Mouse (Mus musculus) frontal cortex, adult 2 months (tissue): ENCODE measurements at regions not wholly inside any gene's neighbourhood (a gene's known extent, or its start where the extent isn't known, plus 50 kb on each side); places are given as distances from the start of the nearest gene placed in this dataset.

ENCODE experiments used
- DNase-seq, 2 experiments: peaks; one replicate each; pipeline ENCODE4 v3.0.0; 2022; ENCODE audit warnings: low spot score in 1 of 2; ENCODE audit errors: extremely low spot score in 1 of 2

DNA sequence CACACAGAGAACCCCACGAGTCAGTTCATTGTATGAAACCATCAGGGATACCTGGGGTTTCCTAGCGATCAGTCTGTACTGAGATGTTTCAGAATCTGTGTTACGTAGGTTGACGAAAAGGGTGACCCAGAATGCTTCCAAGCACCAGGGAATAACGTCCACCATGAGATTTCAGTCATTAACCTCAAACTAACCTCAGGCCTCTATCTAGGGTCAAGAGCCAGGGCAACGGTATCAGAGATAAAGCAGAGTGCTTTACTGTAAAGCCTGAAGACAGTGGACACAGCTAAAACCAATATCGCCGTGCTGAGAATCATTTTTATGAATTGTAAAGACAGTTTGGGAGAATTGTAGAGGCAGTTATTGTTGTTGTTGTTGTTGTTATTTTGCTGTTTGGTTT, 52.9 kb upstream of the Errfi1 start:
- no peak for DNase-seq

DNA sequence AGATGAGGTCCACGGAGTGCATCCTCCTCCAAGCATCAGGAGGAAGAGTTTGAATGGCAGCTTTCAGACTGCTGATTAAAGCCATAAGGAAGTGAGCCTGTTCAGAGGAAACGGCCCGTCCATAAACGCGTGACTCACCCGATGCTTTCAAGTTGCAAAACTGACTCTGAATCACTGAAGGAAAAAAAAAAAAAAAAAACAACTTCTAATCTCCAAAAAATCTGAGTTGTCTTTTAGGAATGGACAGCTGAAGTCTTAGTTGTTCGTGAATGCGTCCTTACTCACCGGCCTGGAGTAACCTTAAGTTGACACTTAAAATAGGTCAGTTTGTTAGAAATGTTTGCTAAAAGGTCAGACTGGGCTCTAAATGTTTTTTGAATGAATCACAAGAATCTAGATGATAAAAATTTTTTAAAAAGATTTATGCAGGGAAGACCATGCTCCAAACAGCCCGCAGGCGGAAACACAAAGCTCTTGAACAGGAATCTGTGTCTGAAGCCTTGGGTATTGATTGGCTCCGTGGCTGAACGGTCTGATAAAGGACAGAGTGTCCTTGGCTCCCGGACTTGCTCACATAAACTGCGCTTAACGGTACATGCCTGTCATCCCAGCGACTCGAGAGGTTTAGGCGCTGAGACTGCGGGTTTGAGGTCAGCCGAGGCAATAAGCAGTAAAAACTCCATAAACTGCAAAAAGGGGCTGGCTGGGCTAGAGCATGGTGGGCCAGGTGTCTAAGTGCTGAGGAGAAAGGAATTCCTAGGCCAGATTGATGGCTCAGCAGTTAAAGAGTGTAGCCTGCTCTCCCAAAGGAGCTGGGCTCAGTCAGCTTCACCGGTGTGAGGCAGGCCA, 53.9 kb upstream of the Errfi1 start:
- DNase-seq: no peak

DNA sequence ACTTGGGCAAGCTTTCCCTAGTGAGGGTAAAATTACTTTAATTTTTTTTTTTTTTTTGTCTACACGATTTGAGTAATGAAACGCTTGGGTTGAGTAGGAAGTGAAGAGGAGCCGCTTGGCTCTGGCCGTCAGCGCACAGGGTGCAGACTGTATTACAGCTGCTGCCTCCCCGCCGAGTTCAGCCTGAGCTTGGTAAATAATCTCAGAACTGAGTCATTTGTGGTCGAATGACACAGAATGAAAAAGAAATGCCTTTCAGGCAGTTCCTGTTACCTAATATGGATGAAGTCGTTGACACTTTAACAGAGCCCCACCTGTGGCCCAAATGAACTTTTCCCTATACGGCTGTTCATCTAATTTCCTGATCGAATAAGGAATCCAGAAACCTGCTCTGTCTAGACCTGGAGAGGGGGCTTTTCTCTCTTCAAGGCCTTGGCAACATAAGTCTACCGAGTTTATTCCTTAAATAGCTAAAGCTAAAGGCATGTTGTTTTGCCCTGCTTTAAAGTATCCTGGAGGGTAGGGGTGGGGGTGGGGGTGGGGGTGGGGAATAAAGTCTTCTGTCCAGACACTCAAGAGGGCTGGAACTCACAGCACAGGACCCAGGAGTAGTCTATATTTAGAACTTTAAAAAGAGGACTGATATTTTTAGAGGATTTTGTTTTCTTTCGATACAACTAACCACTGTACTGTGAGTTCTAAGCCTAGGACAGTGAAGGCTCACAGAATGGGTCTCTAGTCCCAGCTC, 54.8 kb upstream of the Errfi1 start:
- DNase-seq: peak in 1 of 2 experiments; percentile 42

DNA sequence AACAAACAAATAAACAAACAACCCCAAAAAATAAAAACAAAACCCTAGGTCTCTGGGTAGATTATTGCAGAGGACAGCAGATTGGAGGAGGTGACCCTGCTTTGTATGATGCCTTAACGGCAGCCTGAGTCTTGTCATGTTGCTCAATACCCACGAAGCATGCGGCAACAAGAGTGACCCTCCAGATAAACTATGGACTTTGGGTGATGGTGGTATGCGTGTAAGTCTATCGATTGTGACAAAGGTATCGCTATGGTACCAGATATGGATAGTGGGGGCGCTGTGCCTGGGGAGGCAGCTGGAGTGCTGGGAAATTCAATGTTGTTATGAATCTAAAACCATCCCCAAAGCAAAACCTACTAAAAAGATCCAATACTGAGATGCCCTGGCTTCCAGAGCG, 55.4 kb upstream of the Errfi1 start:
- DNase-seq: no peak

DNA sequence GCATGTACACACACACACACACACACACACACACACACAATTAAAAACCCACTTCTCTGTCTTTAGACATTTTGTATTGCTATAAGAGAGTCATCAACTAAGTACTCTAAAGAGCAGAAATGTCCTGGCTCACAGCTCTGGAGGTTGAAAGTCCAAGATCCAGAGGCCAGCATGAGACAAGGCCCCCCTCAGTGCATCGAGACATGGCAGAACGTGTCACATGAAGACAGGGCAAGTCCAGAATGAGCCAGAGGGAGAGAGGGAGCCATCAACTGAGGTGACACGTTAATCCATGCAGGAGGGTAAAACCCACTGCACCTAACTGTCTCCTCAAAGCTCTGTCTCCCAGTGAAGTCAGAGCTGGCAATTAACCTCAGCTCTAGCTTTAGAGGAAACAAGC, 56.7 kb upstream of the Errfi1 start:
- DNase-seq: no peak

DNA sequence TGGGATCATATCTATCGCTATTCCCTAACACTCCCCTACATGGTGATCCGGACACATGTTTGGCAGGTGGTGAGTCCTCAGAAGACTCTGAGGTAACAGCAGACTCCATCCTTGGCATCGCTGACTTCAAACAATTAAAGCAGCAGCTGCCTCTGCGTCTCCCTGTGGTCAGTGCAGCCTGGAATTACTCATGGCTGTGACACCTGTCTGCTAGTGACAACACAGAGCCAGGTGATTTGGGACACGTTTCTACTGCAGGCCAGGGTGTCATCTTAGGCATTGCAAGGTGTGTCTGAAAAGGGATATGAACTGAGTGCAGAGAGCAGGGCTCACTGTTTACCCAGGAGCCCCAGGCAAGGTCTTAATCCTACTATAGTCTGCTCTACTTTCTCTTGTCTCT, 58.8 kb upstream of the Errfi1 start:
- DNase-seq: no peak

DNA sequence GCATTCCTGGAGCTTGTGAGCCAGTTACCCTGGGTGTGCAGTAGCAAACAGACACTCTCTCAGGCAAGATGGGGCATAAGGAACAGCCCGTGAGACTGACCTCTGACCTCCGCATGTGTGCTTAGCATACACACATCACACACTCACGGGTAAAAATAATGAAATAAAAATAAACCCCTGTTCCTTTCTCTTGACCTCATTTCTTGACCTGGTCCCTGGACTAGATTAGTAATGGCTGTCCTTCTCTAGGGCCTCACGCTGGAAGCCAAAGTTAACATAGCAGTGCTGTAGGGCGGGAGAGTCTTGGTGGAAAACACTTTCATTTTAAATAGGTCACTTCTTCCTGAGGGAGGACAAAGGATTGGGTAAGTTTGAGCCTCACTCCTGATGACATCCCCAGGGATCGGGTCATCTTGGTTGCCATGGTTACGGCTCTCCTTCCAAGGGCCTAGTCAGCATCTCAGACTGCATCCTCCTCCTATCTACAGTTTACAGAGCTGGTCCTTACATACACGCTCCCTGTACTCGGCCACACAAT, 59.4 kb upstream of the Errfi1 start:
- no peak for DNase-seq

DNA sequence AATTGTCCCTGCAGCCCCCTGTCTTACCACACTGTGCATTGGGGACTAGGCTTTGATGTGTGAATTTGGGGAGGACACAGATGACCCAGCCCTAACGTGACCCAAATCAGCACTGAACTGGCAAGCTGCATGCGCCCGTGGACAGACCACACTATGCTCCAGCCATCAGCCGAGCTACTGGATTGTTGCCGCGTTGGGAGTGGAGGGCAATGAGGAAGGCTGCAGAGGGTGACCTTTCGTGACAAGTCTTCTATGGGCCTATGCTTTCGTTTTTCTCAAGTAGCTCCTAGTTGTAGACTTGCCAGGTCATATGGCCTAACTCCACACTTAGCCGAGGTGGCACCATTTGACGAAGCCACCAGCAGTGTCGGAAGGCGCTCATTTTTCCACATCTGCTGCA, 60.6 kb upstream of the Errfi1 start:
- no peak for DNase-seq

DNA sequence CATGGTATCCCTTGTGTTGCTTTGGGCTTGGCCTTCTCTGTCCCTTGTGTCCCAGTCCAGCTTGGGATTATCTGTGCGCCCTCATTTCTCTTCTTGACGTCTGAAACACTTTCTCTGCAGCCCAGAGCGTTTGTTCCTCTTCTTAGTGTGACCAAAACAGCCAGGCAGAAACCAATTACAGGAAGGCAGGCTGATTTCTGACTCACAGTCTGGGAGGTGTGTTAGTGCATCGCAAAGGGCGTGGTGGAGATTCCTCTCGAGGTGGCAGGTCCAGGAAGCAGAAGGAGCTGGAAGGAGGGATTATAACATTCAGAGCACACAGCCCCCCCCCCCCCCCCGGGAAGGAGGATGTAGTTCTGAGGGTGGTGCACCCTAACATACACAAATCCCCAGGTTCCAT, 64.6 kb upstream of the Errfi1 start:
- DNase-seq: no peak

DNA sequence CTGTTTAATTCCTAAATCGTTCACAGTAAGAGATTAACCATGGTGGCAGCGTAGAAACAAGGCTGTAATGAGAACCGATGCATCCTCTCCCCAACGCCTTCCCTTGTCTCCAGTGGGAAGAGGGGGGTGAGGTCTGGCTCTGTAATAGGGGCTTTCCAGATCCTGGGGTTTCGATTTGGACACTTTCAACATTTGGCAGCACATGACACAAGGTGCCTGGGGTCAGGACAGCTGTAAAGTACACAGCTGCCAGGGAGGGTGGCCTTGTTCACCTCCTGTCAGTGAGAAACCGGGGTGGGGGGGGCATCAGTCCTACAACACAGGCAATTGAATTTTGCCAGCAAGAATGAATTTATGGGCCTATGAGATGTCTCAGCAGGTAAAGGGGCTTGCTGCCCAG, 66.6 kb upstream of the Errfi1 start:
- DNase-seq: no peak

DNA sequence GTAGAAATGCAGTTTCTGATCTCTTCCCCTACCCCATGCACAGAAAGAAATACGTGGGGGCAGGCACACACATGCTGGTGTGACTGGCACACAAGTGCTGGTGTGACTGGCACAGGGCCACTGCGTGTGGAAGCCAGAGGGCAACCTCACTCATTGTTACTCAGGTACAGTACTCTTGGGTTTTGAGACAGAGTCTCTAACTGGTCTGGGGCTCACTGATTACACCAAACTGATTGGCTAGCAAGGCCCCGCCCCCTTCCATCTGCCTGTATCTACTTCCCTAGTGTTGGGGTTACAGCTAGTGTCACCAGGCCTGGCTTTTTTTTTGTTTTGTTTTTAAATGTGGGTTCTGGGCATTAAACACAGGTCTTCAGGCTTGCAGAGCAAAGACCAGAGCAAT, 67.1 kb upstream of the Errfi1 start:
- DNase-seq: no peak

DNA sequence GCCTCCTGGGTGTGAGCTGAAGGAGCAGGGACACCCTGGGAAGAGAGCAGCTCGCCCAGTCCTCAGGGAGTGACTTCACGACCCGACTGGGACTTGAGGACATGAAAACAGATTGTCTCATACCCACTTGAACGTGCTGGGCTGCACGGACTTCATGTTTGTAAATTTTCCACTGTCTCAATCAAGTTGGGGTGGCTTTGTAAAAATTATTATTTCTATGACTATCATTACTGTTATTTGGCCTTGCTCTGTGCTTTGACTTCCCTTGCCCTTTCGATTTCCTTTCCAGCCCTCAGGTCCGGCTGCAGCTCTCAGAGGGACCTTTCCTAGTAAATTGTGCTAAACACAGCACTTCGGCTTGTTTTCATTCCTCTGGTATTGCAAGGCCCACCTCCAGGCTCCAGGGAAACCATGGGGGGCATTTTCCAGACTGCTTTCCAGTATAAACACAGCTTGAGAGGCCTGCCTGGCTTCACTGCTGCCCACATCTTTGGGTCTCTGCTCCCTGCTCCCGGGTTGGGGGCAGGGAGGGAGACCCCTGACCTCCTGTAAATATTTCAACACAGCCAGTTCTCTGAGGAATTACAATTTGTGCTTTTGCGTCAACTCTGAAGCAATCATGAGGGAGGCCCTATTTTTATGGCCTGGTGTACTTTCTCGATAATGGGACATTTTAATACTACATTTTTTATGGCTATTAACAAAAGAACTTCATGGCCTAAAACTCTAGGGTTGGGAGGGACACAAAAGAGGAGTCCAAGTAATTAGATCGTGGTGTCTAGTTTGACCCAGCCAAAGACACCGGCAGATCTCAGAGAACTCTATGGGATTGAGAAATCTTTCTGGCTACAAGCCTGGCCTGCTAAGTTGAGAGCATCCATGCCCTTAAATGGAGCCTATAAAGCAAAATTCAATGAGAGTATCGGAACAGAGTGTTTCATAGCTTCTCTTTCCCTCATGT, 68.9 kb upstream of the Errfi1 start:
- DNase-seq: no peak

DNA sequence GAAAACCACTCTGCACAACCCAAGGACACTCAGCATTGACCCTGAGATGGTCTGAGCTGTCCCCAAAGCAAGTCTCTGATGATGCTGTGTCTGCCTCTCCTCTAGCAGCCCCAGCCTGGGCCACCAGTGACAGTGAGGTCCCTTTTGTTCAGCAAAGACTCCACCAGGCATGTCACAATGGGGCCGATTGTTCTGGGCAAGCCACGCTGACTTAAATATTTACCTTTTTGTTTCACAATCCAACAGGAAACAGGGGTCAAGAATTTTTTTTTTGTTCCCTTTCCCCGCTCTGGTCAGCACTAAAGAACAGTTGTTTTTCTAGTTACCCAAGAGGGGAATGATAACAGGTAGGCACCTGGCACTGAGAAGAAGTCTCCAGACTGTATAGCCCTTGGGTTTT, 72.4 kb upstream of the Errfi1 start:
- DNase-seq: no peak

DNA sequence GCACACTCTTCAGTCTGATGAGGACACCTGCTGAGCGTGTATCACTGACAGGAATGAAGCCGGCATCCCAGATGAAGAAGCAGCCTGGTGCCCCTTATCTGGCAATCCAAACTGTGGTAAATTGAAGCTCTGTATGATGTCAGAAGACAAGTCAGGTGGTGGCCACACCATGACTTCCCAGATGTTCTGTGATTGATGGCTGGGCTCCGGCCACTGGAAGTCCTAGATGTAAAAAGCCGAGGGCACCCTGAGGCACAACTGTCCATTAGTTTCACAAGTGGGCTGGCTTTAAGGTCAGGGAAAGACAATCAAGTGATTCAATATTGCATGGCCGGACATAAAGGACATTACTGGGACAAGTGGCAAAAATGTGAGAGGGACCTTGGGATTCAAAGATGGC, 74.4 kb upstream of the Errfi1 start:
- no peak for DNase-seq

DNA sequence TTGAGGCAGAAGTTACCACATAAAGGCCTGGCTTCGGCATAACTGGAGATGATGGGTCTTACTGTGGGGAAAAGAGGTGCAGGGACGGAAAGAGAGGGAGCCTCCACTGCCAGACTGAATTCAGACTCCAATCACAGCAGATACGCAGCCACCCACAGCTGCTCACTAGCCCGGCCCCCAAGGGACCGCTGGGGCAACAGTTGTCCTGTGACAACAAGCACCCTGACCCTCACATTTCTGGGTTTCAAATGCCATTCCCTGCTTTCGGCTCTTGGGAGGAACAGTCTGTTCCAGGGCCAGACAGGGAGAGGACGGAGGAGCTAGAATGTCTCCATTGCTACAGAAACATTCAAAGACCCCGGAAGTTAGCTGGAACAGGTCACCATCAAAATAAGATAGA, 75.0 kb upstream of the Errfi1 start:
- DNase-seq: no peak

DNA sequence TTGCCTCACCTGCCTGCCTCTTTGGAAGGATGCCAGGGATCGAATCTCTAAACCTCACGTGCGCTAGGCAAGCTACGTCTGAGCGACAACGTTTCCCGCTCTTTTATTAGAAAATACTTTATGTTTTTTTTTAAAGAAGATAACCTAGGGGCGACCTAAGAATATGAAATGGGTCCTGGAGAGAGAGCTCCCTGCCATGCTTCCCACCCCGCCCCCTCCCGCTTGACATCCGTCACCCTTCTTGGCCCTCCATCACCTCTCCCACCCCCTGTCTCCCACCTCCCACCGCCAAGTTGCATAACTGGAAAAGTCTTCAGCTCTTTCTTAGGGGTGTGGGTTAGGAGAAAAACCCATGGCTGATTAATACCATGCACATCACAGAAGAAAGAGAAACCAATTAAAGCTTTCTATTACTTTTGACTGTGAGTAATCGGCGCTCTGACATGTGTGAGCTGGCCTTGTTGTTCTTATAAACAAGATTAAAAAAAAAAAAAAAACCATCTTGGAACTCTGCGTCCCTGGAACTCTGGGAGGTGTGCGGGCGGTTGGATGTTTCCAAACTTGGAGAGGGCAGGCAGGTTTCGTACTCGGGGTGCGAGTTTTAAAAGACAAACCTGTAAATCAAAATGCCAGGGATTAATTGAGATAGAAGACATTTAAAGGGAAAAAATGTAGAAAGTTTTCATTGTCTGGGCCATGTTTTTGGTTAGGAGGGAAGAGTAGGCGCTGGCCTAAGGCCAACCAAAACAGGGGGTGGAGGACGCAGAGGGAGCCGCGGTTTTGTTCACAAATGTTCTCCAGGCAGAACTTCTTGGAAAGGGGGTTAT, 77.8 kb upstream of the Errfi1 start:
- no peak for DNase-seq

DNA sequence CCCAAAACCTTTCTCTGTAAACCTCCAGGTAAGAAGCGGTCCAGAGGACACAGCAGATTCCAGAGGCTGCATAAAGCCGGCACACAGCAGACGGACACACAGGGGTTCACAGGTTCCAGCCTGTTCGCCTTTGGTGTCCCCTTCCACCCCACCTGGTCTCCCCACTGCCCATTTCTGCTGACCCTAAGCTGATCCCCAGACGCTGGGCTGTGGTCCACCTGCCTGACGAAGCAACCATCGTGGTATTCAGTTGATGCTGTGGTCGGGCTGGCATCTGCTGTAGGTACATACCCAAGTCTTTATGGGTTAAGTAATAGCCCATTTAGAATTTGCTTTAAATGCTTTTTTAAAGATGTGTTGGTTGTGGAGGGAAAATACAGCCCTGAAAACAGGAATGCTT, 78.4 kb upstream of the Errfi1 start:
- no peak for DNase-seq

DNA sequence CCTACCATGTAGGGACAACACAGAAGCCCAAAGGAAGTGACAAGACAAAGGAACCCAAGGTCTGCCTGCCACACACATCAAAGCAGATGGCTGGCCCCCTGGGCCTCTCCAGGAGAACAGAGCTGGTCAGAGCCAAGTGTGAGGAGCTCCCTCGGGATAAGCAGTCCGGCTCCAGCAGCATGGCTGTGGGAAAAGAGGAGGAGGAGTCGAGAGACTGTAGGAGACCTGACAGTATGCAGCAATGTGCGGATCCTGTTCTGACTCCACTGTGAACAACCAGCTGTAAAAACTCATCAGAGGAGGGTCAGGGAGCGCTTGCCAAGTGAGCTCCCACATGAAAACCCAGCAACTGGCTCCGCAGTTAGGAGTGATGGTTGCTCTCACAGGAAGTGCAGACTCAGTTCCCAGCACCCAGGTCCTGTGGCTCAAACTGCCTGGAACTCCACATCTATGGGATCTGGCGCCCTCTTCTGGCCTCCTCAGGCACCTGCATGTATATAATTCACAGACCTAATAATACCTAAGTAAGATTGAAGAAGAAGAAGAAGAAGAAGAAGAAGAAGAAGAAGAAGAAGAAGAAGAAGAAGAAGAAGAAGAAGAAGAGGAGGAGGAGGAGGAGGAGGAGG, 79.3 kb upstream of the Errfi1 start:
- DNase-seq: no peak

DNA sequence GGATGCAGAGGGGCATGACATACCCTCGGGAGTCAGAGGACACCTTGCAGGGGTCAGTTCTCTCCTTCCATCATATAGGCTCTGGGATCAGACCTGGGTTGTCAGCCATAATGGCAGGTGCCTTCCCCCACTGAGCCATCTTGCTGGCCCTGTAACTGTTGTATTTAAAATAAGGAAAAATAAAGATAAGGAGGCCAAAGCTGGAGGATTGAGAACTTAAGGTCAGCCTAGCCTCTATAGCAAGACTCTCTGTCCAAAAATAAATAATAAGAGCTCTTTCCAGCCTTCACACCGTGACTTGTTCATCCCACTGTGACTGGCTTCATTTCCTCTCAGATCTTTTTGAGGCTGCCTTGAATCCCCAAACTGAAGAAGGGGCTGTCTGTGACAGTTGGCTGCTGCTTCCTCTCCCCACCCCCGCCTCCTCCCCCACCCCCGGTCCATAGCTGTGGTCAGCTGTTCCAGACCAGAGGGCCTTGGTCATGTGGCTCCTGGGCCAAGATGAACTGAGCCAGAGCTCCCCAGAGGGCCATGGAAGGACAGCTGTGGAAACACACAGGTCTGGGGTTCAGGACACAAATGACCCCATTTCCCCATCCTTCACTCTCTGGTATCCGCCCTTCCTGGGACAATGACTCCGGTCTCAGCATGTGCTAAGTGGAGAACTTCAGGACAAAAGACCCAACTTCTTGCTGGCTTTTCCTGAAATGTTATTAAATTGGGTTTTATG, 81.6 kb upstream of the Errfi1 start:
- no peak for DNase-seq
